Mouse (Mus musculus): ENCODE measurements at regions not wholly inside any gene's neighbourhood (a gene's known extent, or its start where the extent isn't known, plus 50 kb on each side); places are given as distances from the start of the nearest gene placed in this dataset.

DNA sequence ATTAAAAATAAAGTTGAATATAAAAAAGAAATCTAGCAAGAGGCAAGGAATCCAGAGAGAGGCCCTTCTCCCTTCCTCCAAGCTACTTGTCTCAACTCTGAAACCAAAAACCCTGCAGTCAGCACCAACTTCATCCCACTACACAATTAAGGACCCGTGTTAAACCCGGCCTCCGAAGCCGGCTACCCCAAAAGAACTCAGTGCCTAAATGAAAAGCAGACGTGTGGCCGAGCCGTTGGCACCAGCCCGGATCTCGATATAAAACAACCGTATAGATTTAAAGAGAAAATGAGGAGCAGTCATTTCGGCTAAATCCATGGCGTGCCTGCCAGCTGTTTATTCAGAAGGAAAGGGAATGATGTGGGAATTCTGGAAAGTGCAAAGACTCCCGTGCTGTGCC lies 384.7 kb upstream of the Dynlrb2 start:
- H3K27ac ChIP-seq (ENCODE audit: control insufficient read depth, low read depth, low read length), result no peak overlapping the region
- H3K9ac ChIP-seq (ENCODE audit: control insufficient read depth, low read depth, low read length, poor library complexity, severe bottlenecking), result no peak overlapping the region
- no peak overlapping the region for H3K4me3 ChIP-seq (ENCODE audit: control insufficient read depth in 1 of 2, insufficient read depth in 1 of 2, low read depth in 2 of 2, low read length in 2 of 2)
- no peaks in the 10 kb centered on the region for H3K4me1 ChIP-seq (ENCODE audit: control insufficient read depth in 1 of 2, insufficient read depth in 2 of 2, low read length in 2 of 2)
- no peaks in the 10 kb centered on the region for H3K9me3 ChIP-seq (replicated peaks; ENCODE audit: insufficient read depth, low read length)
- no peaks in the 10 kb centered on the region for H3K27me3 ChIP-seq (ENCODE audit: control insufficient read depth in 1 of 2, insufficient read depth in 2 of 2, low read length in 2 of 2)
- TF ChIP-seq MAX (IDR thresholded peaks at IDR 0.05; ENCODE audit: low read length) (no peak), CHD1 (IDR thresholded peaks at IDR 0.05; ENCODE audit: low read depth, low read length) (no peak), NELFE (IDR thresholded peaks at IDR 0.05; ENCODE audit: low read depth, low read length) (no peak), GABPA (IDR thresholded peaks at IDR 0.05; ENCODE audit: low read depth, low read length) (no peak), E2F4 (IDR thresholded peaks at IDR 0.05; ENCODE audit: borderline replicate concordance, low read depth, low read length) (no peak), ZC3H11A (IDR thresholded peaks at IDR 0.05; ENCODE audit: low read depth, low read length) (no peak), KAT2A (conservative IDR thresholded peaks at IDR 0.05; ENCODE audit: low read depth, low read length) (no peak), POLR2A (IDR thresholded peaks at IDR 0.05; ENCODE audit: control insufficient read depth in 1 of 2, insufficient read depth in 1 of 2, low read depth in 1 of 2, low read length in 2 of 2, poor library complexity in 1 of 2) (no peak), JUND (IDR thresholded peaks at IDR 0.05; ENCODE audit: low read depth, low read length) (no peak), MAZ (IDR thresholded peaks at IDR 0.05; ENCODE audit: low read depth, low read length) (no peak), ZKSCAN1 (IDR thresholded peaks at IDR 0.05; ENCODE audit: low read depth, low read length) (no peak)
- no peaks in the 10 kb centered on the region for H3K36me3 ChIP-seq (ENCODE audit: control insufficient read depth in 1 of 2, insufficient read depth in 2 of 2, low read length in 2 of 2)
- no peaks in the 10 kb centered on the region for H3K79me2 ChIP-seq (ENCODE audit: control insufficient read depth, insufficient read depth, low read length, poor library complexity)
- no peak for DNase-seq (ENCODE audit: low read depth, low spot score)

DNA sequence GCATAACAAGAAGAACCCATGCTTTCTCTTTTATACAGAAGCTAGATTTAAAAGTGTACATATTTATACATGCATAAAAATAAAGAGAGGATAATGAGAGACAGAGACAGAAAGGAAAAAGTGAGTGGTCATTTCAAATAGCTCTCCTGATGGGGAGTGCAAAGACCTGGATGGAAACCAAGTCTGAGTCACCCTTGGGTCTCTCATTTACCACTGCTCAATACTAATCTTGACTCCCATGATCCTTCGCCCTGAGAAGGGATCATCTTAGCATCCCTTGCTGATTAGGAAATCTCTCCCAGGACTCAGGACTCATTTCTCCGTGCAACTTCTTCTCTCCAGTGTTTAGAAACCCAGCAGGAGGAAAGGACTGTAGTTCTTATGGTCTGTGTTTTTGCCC lies 386.9 kb upstream of the Dynlrb2 start:
- Histone ChIP-seq H3K9me3 (replicated peaks; ENCODE audit: insufficient read depth, low read length) (no peaks in the 10 kb centered on the region), H3K9ac (ENCODE audit: control insufficient read depth, low read depth, low read length, poor library complexity, severe bottlenecking) (no peak overlapping the region), H3K4me1 (ENCODE audit: control insufficient read depth in 1 of 2, insufficient read depth in 2 of 2, low read length in 2 of 2) (no peaks in the 10 kb centered on the region), H3K27ac (ENCODE audit: control insufficient read depth, low read depth, low read length) (no peak overlapping the region), H3K79me2 (ENCODE audit: control insufficient read depth, insufficient read depth, low read length, poor library complexity) (no peaks in the 10 kb centered on the region), H3K4me3 (ENCODE audit: control insufficient read depth in 1 of 2, insufficient read depth in 1 of 2, low read depth in 2 of 2, low read length in 2 of 2) (no peak overlapping the region), H3K36me3 (ENCODE audit: control insufficient read depth in 1 of 2, insufficient read depth in 2 of 2, low read length in 2 of 2) (no peaks in the 10 kb centered on the region), H3K27me3 (ENCODE audit: control insufficient read depth in 1 of 2, insufficient read depth in 2 of 2, low read length in 2 of 2) (no peaks in the 10 kb centered on the region)
- no peak for DNase-seq (ENCODE audit: low read depth, low spot score)
- TF ChIP-seq NRF1 (IDR thresholded peaks at IDR 0.05; ENCODE audit: insufficient read depth, low read depth, low read length, poor library complexity, severe bottlenecking), result no peak
- no peak for TF ChIP-seq ZC3H11A (IDR thresholded peaks at IDR 0.05; ENCODE audit: low read depth, low read length)
- no peak for TF ChIP-seq CHD2 (IDR thresholded peaks at IDR 0.05; ENCODE audit: low read length)
- no peak for TF ChIP-seq TAL1 (IDR thresholded peaks at IDR 0.05; ENCODE audit: low read length)
- no peak for TF ChIP-seq JUND (IDR thresholded peaks at IDR 0.05; ENCODE audit: low read depth, low read length)
- TF ChIP-seq TBP (IDR thresholded peaks at IDR 0.05; ENCODE audit: low read depth, low read length), result no peak
- no peak for TF ChIP-seq RCOR1 (IDR thresholded peaks at IDR 0.05; ENCODE audit: low read depth, low read length)
- no peak for TF ChIP-seq POLR2AphosphoS2 (IDR thresholded peaks at IDR 0.05; ENCODE audit: low read length)
- TF ChIP-seq MEF2A (IDR thresholded peaks at IDR 0.05; ENCODE audit: extremely low read depth, insufficient replicate concordance, low read depth, low read length, poor library complexity, severe bottlenecking), result no peak
- TF ChIP-seq SIN3A (IDR thresholded peaks at IDR 0.05; ENCODE audit: low read length), result no peak
- TF ChIP-seq MAZ (IDR thresholded peaks at IDR 0.05; ENCODE audit: low read depth, low read length), result no peak
- TF ChIP-seq NELFE (IDR thresholded peaks at IDR 0.05; ENCODE audit: low read depth, low read length), result no peak
- TF ChIP-seq RAD21 (IDR thresholded peaks at IDR 0.05; ENCODE audit: low read depth, low read length), result no peak
- no peak for TF ChIP-seq USF2 (IDR thresholded peaks at IDR 0.05; ENCODE audit: borderline replicate concordance in 1 of 2, insufficient read depth in 1 of 2, low read depth in 1 of 2, low read length in 2 of 2)

Measured in MEL (cell line).